Mouse (Mus musculus) frontal cortex, postnatal 10 days (tissue): Measurements from ENCODE around the gene Nes.

Source experiments
- DNase-seq, 2 experiments: peaks; one replicate each; pipeline ENCODE4 v3.0.0; 2022; ENCODE audit warnings: low spot score in 2 of 2, mixed read lengths in 1 of 2

The Nes gene

DNA sequence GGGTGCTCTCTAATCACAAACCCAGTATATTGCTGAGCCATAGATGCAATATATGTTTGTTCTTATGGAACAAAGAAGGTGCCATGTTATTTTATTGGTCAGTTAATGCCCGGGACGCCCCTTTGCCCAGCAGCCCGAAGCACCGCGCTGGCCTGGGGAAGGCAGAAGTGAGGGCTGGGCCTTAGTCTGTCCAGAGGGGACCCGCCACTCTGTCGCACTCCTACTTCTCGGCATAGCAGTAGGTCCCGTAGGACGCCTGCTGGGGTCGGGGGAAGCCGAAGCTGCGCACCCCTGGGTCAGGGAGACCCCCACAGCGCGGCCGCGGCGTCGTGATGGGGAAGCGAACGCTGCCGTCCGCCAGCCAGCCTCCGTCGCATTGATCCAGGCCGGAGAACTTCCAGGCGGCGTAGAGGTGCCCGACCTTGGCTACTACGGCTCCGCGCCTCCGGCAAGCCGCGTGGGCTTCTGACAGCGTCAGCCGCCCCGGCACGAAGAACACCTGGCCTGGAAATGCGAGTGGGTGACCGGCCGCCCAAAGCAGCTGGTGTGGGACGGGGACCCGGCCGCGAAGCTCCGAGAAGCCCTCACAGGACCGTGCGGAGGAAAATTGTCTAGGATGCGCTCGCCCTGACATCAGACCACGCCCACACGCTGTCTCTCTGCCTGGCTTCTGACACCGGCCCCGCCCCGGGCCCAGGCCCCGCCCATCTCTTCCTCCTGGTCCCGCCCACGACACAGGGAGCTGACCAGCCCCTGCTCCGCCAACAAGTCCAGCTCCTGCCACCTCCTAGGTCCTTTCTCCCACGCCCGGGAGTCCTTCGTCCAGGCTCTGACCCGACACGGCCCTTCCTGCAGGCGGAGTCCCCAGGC, 51.7 kb downstream of the Nes start:
- peak; percentile 48 to 64 for DNase-seq

DNA sequence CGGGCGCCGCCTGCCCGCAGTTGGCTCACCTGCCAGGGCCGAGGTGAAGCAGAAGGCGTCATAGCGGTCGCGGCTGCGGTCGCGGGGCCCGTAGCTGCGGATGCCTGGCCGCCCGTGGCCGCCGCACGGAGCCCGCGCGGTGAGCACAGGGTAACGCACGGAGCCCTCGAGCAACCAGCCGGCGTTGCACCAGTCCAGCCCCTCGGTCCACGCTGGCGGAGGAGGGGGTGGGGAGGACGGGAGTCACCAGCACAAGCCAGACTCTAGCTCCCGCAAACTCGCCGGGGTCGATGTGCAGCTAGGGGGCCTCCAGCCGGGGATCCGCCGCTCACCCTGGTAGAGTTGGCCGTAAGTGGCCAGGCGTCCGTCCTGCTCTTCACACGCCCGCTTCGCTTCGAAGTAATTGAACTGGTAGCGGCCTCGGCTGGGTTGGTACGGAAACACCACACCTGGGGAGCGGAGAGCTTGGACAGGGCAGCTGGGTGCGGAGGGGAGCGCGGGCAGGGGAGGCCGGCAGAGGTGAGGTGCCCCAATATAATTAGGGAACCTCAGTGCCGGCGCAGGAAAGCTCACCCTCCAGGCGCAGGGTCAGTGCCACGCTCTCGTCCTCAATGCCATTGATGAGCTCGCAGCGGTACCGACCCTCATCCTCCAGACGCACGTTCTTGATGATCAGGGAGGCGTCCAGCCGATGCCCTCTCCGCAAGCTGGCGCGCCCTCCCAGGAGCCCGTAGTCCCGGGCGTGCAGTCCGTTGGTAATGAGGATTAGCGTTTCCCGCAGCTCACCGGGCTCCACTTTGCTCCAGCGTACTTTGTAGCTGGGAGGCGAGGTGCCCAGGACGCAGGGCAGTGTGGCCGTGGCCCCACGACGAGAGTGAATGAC, 52.6 kb downstream of the Nes start:
- DNase-seq: no peak

DNA sequence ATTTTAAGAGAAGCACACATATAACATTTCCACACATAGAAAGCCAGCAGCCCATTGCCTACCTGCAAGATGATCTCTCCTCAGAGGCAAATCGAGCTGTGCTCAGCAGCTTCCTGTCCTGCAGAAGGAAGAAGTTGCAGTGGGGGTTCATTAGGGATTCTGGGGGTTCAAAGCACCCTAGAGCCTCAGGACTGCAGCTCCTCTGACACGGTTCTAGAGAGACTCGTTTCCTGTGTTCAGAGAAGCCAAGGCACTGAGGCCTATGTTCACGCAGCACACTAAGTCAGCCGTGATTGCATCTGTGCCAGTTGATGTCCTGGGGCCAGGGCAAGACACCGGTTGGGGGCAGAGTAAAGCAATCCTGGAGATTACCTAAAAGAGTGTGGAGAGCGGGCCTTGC, 55.9 kb downstream of the Nes start:
- DNase-seq: no peak

DNA sequence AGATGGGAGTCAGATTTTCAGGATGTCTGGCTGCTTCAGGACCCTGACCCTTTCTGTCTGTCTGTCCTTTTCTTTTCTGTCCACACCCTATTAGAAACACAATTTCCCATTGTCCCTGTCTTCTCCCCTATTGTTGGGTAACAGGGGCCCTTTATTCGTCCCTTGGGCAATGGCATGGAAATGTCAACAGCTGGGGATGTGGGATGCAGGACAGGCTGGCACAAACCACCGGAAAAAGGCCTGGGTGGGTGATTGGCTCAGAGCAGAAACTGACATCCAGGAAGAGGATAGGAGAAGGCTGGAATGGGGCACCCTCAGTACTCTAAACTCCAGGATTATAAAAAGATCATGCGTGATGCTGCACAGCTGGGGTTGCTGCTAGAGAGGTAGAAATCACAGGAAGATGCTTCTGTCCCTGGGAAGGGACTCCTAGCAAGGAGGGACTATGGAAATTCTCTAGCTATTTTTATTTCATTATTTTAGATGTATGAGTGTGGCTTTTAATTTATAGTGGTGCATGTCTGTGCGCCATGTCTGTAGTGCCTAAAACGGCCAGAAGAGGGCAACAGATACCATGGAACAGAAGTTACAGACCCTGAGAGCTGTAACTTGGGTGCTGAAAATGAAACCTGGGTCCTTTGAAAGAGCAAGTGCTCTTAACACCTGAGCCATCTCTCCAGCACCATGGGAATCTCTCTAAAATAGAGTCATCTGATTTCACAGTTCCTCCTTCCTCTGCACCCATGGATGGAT, 56.7 kb downstream of the Nes start, which contains the start of gene Hapln2:
Gene Hapln2 (minus strand): TSS at position 150 of the 753 bp plus-strand sequence.
- no peak for DNase-seq
